Mouse (Mus musculus) neural tube, embryonic 11.5 days (tissue): ENCODE measurements around the gene Gm28036. TPM values are rescaled to one million over a fixed set of nuclear protein-coding genes. Genes with fewer than 3 reads are reported as not detected.

Experiments used
- ATAC-seq: fragments of 200-750 bp; cut with Nextera tagmentation; 2 replicates; pipeline ENCODE4 v1.8.0; 2017; ENCODE audit warnings: moderate number of reproducible peaks, mild to moderate bottlenecking, moderate TSS enrichment, moderate library complexity; ENCODE audit not compliant: insufficient read depth, low FRiP score, low TSS enrichment
- DNase-seq: peaks from one replicate; pipeline ENCODE4 v3.0.0-alpha.2; 2015; ENCODE audit warnings: low spot score
- H3K27ac ChIP-seq: fragments of 300-500 bp; sonication (generic); 2 replicates; pipeline ENCODE4 v1.5.1; 2014; ENCODE audit warnings: low read depth, mild to moderate bottlenecking, low read length
- H3K27me3 ChIP-seq: fragments of 300-500 bp; sonication (generic); 2 replicates; pipeline ENCODE4 v1.6.1; 2014; ENCODE audit warnings: mild to moderate bottlenecking, low read length, mixed read lengths; ENCODE audit not compliant: control insufficient read depth, insufficient read depth
- H3K36me3 ChIP-seq: fragments of 300-500 bp; sonication (generic); 2 replicates; pipeline ENCODE4 v1.6.1; 2014; ENCODE audit warnings: mild to moderate bottlenecking, low read length, moderate library complexity, mixed read lengths; ENCODE audit not compliant: control insufficient read depth, insufficient read depth
- H3K4me1 ChIP-seq: fragments of 300-500 bp; sonication (generic); 2 replicates; pipeline ENCODE4 v1.6.1; 2014; ENCODE audit warnings: low read length, mixed read lengths; ENCODE audit not compliant: control insufficient read depth, insufficient read depth
- H3K4me2 ChIP-seq: fragments of 300-500 bp; sonication (generic); 2 replicates; pipeline ENCODE4 v1.6.1; 2014; ENCODE audit warnings: low read depth, mild to moderate bottlenecking, moderate library complexity
- H3K4me3 ChIP-seq: fragments of 300-500 bp; sonication (generic); 2 replicates; pipeline ENCODE4 v1.5.1; 2014; ENCODE audit warnings: low read depth, low read length
- H3K9ac ChIP-seq: fragments of 300-500 bp; sonication (generic); 2 replicates; pipeline ENCODE4 v1.6.1; 2014; ENCODE audit warnings: mild to moderate bottlenecking, low read length
- H3K9me3 ChIP-seq: fragments of 300-500 bp; sonication (generic); 2 replicates; pipeline ENCODE4 v1.6.1; 2016; ENCODE audit warnings: low read length; ENCODE audit not compliant: control insufficient read depth
- WGBS: fragments of 180-500 bp; shearing (Covaris S2); extraction: QIAGEN DNeasy Blood & Tissue Kit; methylation state at CpG from one replicate; pipeline ENCODE4 v1.1.7; 2014; 5-methylcytosine and 5-hydroxymethylcytosine counted together
- polyA plus RNA-seq: library from polyadenylated mRNA; unstranded; fragments of >200 nt; fragmentation: Nextera tagmentation; extraction: Ambion mirVana; gene quantifications from 2 replicates; pipeline ENCODE4 v1.2.1, GENCODE M21; 2014

Gm28036 gene
- polyA plus RNA-seq, 1 experiment from 2014 or later: 23.2 TPM

GRCm38 (mm10) chr2:156047929-156048328 is 79.0 kb downstream of the Gm28036 start:
- H3K4me3 ChIP-seq: no peak overlapping the region
- no peak overlapping the region for H3K27ac ChIP-seq
- H3K36me3 ChIP-seq: no peaks in the 10 kb centered on the region
- DNase-seq (no peak), ATAC-seq (no peak)
- H3K27me3 ChIP-seq: no peaks in the 10 kb centered on the region
- no peaks in the 10 kb centered on the region for H3K9me3 ChIP-seq
- no peaks in the 10 kb centered on the region for H3K4me1 ChIP-seq
- peak overlapping the region; percentile 7; the same call in 1 of the 2 replicates for H3K4me2 ChIP-seq
- H3K9ac ChIP-seq: no peak overlapping the region
- 7% methylated on average over 19 of the region's 19 CpGs for WGBS

GRCm38 (mm10) chr2:156042903-156043302 is 84.0 kb downstream of the Gm28036 start:
- Histone ChIP-seq H3K4me3 (no peak overlapping the region), H3K4me1 (no peaks in the 10 kb centered on the region), H3K36me3 (no peaks in the 10 kb centered on the region), H3K4me2 (no peak overlapping the region), H3K9me3 (no peaks in the 10 kb centered on the region), H3K9ac (no peak overlapping the region), H3K27ac (no peak overlapping the region), H3K27me3 (no peaks in the 10 kb centered on the region)
- 83% methylated on average over 8 of the region's 8 CpGs for WGBS
- ATAC-seq: no peak
- DNase-seq: no peak

DNA sequence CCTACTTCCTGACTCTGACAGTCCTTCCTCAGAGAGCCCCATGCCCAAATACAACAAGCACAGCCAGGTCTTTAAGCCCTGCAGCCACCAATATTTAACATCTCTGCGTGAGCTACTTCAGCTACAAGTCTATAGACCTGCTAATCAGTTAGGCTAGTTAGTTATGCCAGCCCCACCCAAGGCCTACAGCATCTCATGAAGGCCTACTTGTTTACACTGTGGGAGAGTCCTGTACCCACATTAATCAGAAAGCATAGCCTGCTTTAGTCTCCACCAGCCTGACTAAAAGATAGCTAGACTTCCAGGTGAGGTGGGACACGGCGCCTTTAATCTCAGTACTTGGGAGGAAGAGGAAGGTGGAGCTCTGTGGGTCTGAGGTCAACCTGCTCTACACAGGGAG is 87.5 kb downstream of the Gm28036 start:
- WGBS: 88% methylated on average over 3 of the region's 3 CpGs
- DNase-seq (no peak), ATAC-seq (no peak)
- H3K4me2 ChIP-seq: no peak overlapping the region
- H3K36me3 ChIP-seq: no peaks in the 10 kb centered on the region
- H3K27me3 ChIP-seq: no peaks in the 10 kb centered on the region
- no peaks in the 10 kb centered on the region for H3K4me1 ChIP-seq
- H3K9ac ChIP-seq: no peak overlapping the region
- no peaks in the 10 kb centered on the region for H3K9me3 ChIP-seq
- H3K27ac ChIP-seq: no peak overlapping the region
- no peak overlapping the region for H3K4me3 ChIP-seq

DNA sequence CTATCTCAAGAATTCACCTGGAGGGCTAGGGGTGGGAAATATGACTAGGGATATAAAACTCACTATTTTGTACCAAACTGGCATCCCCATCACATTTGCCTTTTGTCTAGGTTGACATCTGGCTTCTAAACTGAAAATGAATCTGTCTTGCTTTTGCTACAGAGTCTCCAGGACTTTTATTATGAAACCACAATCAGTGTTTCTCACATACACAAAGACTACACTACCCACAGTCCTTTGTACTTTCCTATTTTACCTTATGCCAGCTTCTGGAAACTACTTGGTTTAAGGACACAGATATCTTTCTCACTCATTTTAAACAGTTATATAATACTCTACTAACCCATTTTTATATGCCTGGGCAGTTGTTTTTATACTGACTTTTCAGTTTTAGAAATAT is 101.4 kb downstream of the Gm28036 start:
- DNase-seq (no peak), ATAC-seq (no peak)
- Histone ChIP-seq H3K4me1 (no peaks in the 10 kb centered on the region), H3K27me3 (no peaks in the 10 kb centered on the region), H3K36me3 (no peaks in the 10 kb centered on the region), H3K9ac (no peak overlapping the region), H3K9me3 (no peaks in the 10 kb centered on the region), H3K4me2 (no peak overlapping the region), H3K4me3 (no peak overlapping the region), H3K27ac (no peak overlapping the region)

Other genes starting within 250 kb of the Gm28036 start
- 84.7 and 88.6 TPM in 2 replicates for gene Uqcc1, start 196.8 kb downstream of the Gm28036 start, polyA plus RNA-seq
- gene Gm15557, start 186.4 kb downstream of the Gm28036 start, polyA plus RNA-seq: not detected in 2 replicates
- gene Gdf5, start 181.7 kb downstream of the Gm28036 start, polyA plus RNA-seq: 1.1 and 1.7 TPM in 2 replicates
- 13.7 and 16.8 TPM in 2 replicates for gene Cep250, start 170.6 kb downstream of the Gm28036 start, polyA plus RNA-seq
- gene 6430550D23Rik, start 119.1 kb downstream of the Gm28036 start, polyA plus RNA-seq: 0.86 and 2.2 TPM in 2 replicates
- 224 and 226 TPM in 2 replicates for gene Ergic3, start 119.0 kb downstream of the Gm28036 start, polyA plus RNA-seq
- not detected in 2 replicates for gene Fer1l4, start 74.1 kb downstream of the Gm28036 start, polyA plus RNA-seq
- gene Spag4, start 61.9 kb downstream of the Gm28036 start, polyA plus RNA-seq: 4.7 and 5.5 TPM in 2 replicates
- 42.7 and 53.7 TPM in 2 replicates for gene Cpne1, start 15.1 kb downstream of the Gm28036 start, polyA plus RNA-seq
- 48.1 and 50.9 TPM in 2 replicates for gene Rbm12, start 15.1 kb downstream of the Gm28036 start, polyA plus RNA-seq
- 366 and 379 TPM in 2 replicates for gene Romo1, start 16.9 kb upstream of the Gm28036 start, polyA plus RNA-seq
- gene Nfs1, start 17.1 kb upstream of the Gm28036 start, polyA plus RNA-seq: 34.4 and 38.0 TPM in 2 replicates
- 587 and 596 TPM in 2 replicates for gene Rbm39, start 53.1 kb upstream of the Gm28036 start, polyA plus RNA-seq
- 82.9 and 83.9 TPM in 2 replicates for gene Phf20, start 69.4 kb upstream of the Gm28036 start, polyA plus RNA-seq
- gene Cnbd2, start 185.2 kb upstream of the Gm28036 start, polyA plus RNA-seq: 3.1 and 3.2 TPM in 2 replicates
- 63.0 and 63.8 TPM in 2 replicates for gene Scand1, start 185.6 kb upstream of the Gm28036 start, polyA plus RNA-seq